Mouse (Mus musculus): ENCODE measurements around the gene Tnni3k. TPM values are rescaled to one million over a fixed set of nuclear protein-coding genes. Genes with fewer than 3 reads are reported as not detected.

Gene Tnni3k
- 0.11 and 0.15 TPM in 2 replicates for polyA plus RNA-seq (2015; fragmentation: Nextera tagmentation; extraction: Ambion mirVana)

DNA sequence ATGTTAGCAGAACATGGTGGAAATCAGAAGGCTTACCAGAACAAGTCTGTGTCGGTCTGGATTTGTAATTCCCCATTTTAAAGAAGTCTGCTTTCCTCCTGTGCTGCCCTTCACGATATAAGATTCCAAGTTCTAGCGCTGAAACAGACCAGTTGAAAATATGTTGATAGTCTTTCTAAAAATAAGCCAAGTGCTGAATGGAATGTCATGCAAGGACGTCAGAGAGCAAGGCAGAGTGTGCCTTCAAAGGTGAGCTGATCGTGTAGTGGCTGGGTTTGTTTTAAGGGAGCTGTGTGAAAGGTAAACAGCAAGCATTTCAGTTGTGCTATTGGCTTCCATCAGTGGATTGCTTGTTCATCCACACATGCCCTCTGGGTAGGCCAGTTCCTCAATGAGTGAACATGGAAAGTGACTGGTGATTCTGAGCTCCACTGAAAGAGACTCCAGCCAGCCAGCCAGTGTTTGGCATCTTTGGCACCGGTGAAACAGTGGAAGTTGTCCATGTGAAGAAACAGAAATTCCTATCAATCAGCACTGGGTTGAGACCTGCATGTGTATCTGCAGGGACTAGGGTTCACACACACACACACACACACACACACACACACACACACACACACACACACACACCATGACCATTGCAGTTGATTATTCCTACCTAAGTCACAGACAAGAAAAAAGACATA is at the start of gene Tnni3k:
Gene Tnni3k (minus strand): TSS at position 177 of the 686 bp plus-strand sequence.
- Histone ChIP-seq H3K4me3 (ENCODE audit: low read depth, low read length) (no peak within 1 kb of the TSS), H3K4me1 (replicated peaks; ENCODE audit: control insufficient read depth, insufficient read depth) (no peaks in the 10 kb centered on the region), H3K4me2 (replicated peaks; ENCODE audit: low read depth) (no peak within 1 kb of the TSS), H3K9ac (ENCODE audit: low read length) (no peak within 1 kb of the TSS), H3K36me3 (ENCODE audit: control insufficient read depth, insufficient read depth, low read length) (no peaks in the 10 kb centered on the region), H3K27ac (replicated peaks) (no peak within 1 kb of the TSS), H3K9me3 (ENCODE audit: control insufficient read depth, low read length) (no peaks in the 10 kb centered on the region), H3K27me3 (ENCODE audit: control insufficient read depth, insufficient read depth, low read length) (no peaks in the 10 kb centered on the region)
- DNase-seq (ENCODE audit: low spot score) = no peak
- no peak for ATAC-seq (ENCODE audit: low FRiP score, low TSS enrichment)
- TF ChIP-seq EP300 (optimal IDR thresholded peaks at IDR 0.05) (no peak), CTCF (IDR thresholded peaks at IDR 0.05; ENCODE audit: low read depth) (no peak)
- WGBS = 54% methylated on average over 6 of the region's 6 CpGs

DNA sequence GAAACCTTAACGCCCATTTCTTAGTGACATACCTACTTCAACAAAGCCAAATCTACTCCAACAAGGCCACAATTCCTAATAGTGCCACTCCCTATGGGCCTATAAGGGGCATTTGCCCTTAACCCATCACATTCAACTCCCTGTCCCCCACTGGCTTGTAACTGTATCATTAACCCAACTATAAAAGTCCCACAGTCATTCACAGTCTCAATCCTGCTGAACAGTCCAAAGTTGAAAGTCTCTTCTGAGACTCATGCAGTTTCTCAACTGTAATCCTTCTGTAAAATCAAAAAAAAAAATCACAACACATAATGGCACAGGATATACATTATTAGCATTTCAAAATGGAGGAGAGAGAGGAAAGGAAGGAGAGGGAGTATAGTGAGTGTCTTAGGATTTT is 44.1 kb upstream of the Tnni3k start:
- no peak for DNase-seq (ENCODE audit: low spot score)
- no peaks in the 10 kb centered on the region for H3K27me3 ChIP-seq (ENCODE audit: control insufficient read depth, insufficient read depth, low read length)
- H3K9me3 ChIP-seq (ENCODE audit: control insufficient read depth, low read length) = no peaks in the 10 kb centered on the region
- TF ChIP-seq EP300 (optimal IDR thresholded peaks at IDR 0.05) (no peak), CTCF (IDR thresholded peaks at IDR 0.05; ENCODE audit: low read depth) (no peak)
- no peak overlapping the region for H3K4me3 ChIP-seq (ENCODE audit: low read depth, low read length)
- 67% methylated on average over 1 of the region's 1 CpGs for WGBS
- H3K27ac ChIP-seq (replicated peaks) = no peak overlapping the region
- ATAC-seq (ENCODE audit: low FRiP score, low TSS enrichment) = no peak
- H3K9ac ChIP-seq (ENCODE audit: low read length) = no peak overlapping the region
- H3K4me2 ChIP-seq (replicated peaks; ENCODE audit: low read depth) = no peak overlapping the region
- no peaks in the 10 kb centered on the region for H3K4me1 ChIP-seq (replicated peaks; ENCODE audit: control insufficient read depth, insufficient read depth)
- no peaks in the 10 kb centered on the region for H3K36me3 ChIP-seq (ENCODE audit: control insufficient read depth, insufficient read depth, low read length)

DNA sequence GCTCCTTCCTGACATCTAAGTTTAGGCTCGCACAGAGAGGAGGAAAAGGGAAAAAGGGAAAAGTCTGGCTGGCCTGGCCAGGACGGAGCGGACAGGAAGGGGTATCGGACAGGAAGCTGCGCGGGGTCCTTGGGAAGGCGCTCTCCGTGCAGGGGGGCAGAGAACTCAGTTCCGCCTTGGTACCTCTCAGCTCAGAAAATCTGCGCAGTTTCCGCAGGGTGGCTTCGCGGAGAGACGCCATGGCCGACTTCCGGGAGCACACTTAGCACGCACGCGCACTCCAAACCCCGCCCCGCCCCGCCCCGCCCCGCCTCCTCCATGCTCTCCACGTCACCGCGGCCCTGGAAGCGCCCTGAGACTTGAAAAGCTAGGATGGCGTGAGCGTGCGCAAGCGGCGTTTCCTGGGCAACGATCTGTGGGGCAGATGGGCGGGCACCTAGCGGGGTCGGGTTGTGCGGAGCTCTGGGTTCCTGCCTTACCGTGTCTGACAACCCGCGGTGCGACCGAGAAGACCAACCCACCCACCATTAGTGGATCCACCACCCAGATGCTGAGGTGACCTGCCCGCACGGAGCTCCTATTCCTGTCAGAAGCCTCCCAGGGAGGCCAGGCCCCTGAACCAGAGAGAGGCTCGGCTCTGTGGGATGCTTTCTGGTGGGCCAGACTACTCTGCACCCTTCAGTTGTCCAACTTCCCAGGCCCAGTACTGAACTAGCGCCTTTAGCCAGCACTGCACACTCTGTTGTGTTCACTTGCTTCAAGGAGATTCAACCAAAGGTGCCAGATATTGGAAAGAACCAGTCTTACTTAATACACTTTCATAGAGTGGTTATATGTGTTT is 38.1 kb upstream of the Tnni3k start, which contains the start of the genes Fpgt and Lrriq3:
Gene Fpgt (minus strand): TSS at position 288 of the 841 bp plus-strand sequence.
Gene Lrriq3 (plus strand): TSS at position 319 of the 841 bp plus-strand sequence.
- ATAC-seq (ENCODE audit: low FRiP score, low TSS enrichment) = peak; percentile 99
- WGBS = under 1% methylated on average over 44 of the region's 47 CpGs

DNA sequence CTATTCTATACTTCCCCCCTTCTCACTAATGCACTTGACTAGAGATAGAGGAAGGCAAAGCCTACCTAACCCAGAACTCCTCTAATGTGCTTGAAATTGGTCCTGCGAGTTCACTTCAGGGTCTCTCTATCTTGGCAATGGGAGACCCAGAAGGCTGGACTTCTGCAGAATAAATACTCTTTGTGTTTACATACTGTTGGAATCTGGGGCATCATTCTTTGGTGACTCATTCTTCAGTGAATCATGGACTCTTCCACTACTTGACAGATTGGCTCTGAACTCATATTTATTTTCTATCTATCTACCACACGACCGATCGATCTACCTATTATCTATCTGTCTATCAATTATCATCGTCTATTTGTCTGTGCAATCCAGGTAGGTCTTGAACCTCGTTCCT is 36.9 kb upstream of the Tnni3k start:
- H3K9ac ChIP-seq (ENCODE audit: low read length) = no peak overlapping the region
- H3K4me3 ChIP-seq (ENCODE audit: low read depth, low read length) = no peak overlapping the region; the same call in 1 of the 2 replicates
- H3K27ac ChIP-seq (replicated peaks) = no peak overlapping the region
- DNase-seq (ENCODE audit: low spot score) (no peak), ATAC-seq (ENCODE audit: low FRiP score, low TSS enrichment) (no peak)
- no peaks in the 10 kb centered on the region for H3K27me3 ChIP-seq (ENCODE audit: control insufficient read depth, insufficient read depth, low read length)
- no peaks in the 10 kb centered on the region for H3K4me1 ChIP-seq (replicated peaks; ENCODE audit: control insufficient read depth, insufficient read depth)
- 84% methylated on average over 6 of the region's 6 CpGs for WGBS
- peak overlapping the region; percentile 69; the same call in 1 of the 2 replicates for H3K4me2 ChIP-seq (replicated peaks; ENCODE audit: low read depth)
- H3K36me3 ChIP-seq (ENCODE audit: control insufficient read depth, insufficient read depth, low read length) = peaks cover 4% of the 10 kb centered on the region; the same call in 1 of the 2 replicates
- TF ChIP-seq EP300 (optimal IDR thresholded peaks at IDR 0.05) (no peak), CTCF (IDR thresholded peaks at IDR 0.05; ENCODE audit: low read depth) (no peak)
- H3K9me3 ChIP-seq (ENCODE audit: control insufficient read depth, low read length) = no peaks in the 10 kb centered on the region

More for the DNA sequence above, 38.1 kb upstream of the Tnni3k start, which contains the start of the genes Fpgt and Lrriq3:
- Histone ChIP-seq H3K27me3 (ENCODE audit: control insufficient read depth, insufficient read depth, low read length) (no peaks in the 10 kb centered on the region), H3K4me2 (replicated peaks; ENCODE audit: low read depth) (peak within 1 kb of the TSS; percentile 69), H3K4me1 (replicated peaks; ENCODE audit: control insufficient read depth, insufficient read depth) (no peaks in the 10 kb centered on the region), H3K27ac (replicated peaks) (peak within 1 kb of the TSS; percentile 88), H3K4me3 (ENCODE audit: low read depth, low read length) (peak within 1 kb of the TSS; percentile 67), H3K9ac (ENCODE audit: low read length) (peak within 1 kb of the TSS; percentile 79), H3K9me3 (ENCODE audit: control insufficient read depth, low read length) (no peaks in the 10 kb centered on the region), H3K36me3 (ENCODE audit: control insufficient read depth, insufficient read depth, low read length) (no peaks in the 10 kb centered on the region)
- TF ChIP-seq EP300 (optimal IDR thresholded peaks at IDR 0.05) (no peak), CTCF (IDR thresholded peaks at IDR 0.05; ENCODE audit: low read depth) (0 out of 2 replicates have a peak, but pooled peaks have one; percentile 9)
- DNase-seq (ENCODE audit: low spot score) = peak; percentile 95

DNA sequence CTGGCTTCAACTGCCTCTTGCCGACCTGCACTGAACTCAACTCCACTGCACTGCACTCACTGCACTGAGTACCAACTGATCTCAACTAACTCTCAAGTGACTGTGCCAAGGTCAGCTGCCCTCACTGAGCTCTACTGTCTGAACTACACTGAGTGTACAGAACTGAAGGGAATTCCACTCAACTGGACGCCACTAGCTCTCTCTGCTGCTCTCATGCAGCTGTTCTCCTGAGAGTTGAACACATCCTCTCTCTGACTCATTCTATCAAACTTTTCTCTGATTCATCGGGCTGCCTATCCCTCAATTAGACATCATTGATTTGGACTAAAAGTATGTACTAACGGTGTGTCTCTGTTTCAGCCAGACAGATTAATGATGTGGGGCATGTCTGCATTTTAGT is 22.7 kb upstream of the Tnni3k start:
- ATAC-seq (ENCODE audit: low FRiP score, low TSS enrichment) (no peak), DNase-seq (ENCODE audit: low spot score) (no peak)
- Histone ChIP-seq H3K9ac (ENCODE audit: low read length) (no peak overlapping the region), H3K4me1 (replicated peaks; ENCODE audit: control insufficient read depth, insufficient read depth) (no peaks in the 10 kb centered on the region), H3K36me3 (ENCODE audit: control insufficient read depth, insufficient read depth, low read length) (no peaks in the 10 kb centered on the region), H3K4me2 (replicated peaks; ENCODE audit: low read depth) (no peak overlapping the region), H3K27me3 (ENCODE audit: control insufficient read depth, insufficient read depth, low read length) (no peaks in the 10 kb centered on the region), H3K27ac (replicated peaks) (no peak overlapping the region), H3K9me3 (ENCODE audit: control insufficient read depth, low read length) (no peaks in the 10 kb centered on the region), H3K4me3 (ENCODE audit: low read depth, low read length) (no peak overlapping the region)
- TF ChIP-seq CTCF (IDR thresholded peaks at IDR 0.05; ENCODE audit: low read depth) = no peak
- no peak for TF ChIP-seq EP300 (optimal IDR thresholded peaks at IDR 0.05)
- 74% methylated on average over 4 of the region's 4 CpGs for WGBS

Measured in stomach, postnatal 0 days (tissue).